Mouse (Mus musculus) heart, postnatal 4 days (tissue): ENCODE data around the gene Slc31a2. TPM values are rescaled to one million over a fixed set of nuclear protein-coding genes. Genes with fewer than 3 reads are reported as not detected.

Experiments
- DNase-seq: peaks from one replicate; pipeline ENCODE4 v3.0.0; 2021
- total RNA-seq, 2 experiments: library from RNA; stranded (reverse); gene quantifications; 2 replicates each; pipeline ENCODE4 v1.2.3; 2021

Slc31a2 gene
- total RNA-seq, 2 experiments from 2014 or later = 7.9 TPM

DNA sequence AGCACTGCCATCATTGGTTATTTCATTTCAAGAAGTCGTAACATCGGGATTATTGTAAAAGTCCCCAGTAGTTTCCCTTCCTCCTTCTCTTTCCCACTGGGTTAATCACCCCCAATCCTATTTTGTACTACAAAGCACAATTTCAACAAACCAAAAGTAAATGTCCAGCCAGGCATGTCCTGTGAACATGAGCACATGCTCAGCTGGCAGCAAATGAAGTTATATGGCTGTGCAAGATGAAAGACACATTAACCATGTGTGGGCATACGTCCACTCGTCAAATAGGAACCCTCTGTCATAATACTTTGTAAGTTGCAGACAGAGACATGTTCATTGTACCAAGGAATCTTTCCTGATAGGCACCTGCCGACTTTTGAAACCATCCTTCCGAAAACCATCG, 20.6 kb downstream of the Slc31a2 start:
- DNase-seq = no peak

DNA sequence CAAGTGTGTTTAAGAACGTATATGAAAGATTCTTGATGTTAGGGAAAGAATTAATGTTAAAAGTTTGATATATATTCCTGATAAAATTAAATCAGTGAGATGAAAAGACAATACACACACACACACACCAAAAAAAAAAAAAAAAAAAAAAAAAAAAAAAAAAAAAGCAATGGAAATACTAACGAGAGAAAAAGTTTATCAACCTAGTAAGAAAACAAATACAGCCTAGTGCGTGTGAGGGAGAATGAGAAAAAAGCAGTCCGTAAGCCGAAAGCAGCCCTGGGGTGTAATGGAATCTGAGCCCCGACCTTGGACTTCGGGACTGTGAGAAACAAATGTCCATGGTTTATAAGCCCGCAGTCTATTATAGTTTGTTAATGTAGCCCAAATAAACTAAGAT, 23.2 kb downstream of the Slc31a2 start:
- peak; percentile 2 for DNase-seq

DNA sequence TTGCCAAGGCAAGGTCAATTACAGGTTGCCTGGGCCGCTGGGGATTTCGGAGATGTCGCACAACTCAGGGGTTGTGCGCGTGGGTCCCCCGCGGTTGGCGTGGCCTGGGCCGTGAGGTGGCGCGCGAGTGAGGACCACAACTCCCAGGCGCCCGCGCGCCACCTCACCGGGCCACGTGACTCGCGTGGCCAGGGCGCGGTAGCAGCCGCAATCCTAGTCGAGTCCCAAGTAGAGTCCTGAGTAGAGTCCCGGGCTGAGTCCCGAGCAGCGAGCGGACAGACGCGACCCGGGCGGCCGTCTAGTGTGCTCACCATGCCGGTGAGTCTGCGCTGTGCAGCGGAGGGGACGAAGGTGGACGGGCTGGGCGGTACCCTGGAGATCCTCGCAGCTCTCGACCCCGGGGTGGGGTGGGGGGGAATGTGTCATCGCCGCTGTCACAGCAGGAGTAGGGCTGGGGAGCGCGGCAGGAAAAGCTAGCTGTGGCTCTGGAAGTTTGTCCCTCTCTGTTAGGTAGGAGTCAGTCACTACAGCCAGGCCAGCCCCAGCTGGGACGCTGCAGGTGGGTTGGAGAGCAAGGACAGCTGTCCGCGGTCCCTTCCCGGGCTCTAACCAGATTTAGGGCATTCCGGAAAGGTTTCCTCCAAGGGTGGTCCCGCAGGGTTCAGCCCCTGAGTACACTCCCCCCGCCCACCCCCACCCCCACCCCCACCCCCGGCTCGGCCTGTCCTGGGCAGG, 24.1 kb downstream of the Slc31a2 start:
- peak; percentile 76 for DNase-seq

DNA sequence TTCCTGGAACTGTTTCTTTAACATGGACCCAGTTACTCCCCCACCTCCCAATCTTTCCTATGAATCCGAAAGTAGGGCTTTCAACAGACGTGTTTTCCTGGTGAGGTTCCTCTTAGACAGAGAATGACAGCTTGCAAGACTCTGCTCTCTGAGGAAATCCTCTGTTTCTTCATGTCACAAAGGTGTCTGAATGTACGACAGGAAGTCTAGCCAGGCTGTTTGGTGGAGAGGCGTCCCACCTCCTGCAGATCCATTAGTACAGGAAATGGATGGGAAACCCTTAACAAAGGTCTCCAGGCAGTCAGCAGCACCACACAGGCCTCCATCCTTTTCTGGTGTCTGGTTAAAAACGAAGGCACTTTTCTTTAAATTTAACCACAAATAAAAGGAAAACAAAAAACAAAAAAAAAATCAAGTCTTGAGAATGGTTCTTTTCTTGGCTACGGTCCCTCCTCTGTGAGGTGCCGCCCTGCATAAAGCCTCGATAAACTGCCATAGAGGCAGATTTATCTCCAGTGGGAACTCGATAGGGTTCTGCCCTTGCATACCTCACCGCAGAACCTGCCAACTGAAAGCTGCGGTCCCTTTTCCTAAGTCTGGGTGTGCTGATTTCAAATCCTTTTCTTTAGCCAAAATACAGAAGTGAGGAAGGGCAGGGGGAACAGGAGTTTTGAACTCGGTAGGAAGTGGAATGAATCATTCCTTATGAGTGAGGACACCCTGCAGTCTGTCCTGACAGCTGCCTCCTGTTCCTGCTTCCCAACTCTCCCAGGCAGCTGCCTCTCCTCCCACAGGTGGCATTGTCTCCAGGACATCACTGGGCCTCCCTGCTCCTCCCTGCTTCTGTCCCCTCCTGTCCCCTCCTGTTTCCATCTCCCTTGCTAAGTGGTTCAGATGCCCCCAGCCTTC, 24.9 kb downstream of the Slc31a2 start:
- peak; percentile 14 for DNase-seq

DNA sequence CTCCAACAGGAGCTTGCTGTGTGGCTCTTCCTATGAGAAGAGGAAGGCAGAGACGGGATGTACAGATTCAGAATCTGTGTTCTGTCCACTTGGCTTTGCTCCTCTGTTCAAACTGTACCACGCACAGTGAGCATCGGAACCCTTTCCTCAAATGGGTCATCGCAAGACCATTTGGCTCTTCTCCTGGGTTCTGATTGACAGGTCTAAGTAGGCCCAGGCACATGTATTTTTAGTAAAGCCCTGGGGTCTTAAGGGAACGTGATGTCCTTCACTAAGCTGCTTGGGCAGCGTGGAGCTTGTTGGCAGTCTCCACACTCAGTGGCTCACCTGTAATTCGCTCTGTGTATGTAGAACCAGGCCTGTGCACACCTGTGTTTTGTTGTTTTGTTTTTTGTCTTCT, 26.9 kb downstream of the Slc31a2 start:
- peak; percentile 3 for DNase-seq

DNA sequence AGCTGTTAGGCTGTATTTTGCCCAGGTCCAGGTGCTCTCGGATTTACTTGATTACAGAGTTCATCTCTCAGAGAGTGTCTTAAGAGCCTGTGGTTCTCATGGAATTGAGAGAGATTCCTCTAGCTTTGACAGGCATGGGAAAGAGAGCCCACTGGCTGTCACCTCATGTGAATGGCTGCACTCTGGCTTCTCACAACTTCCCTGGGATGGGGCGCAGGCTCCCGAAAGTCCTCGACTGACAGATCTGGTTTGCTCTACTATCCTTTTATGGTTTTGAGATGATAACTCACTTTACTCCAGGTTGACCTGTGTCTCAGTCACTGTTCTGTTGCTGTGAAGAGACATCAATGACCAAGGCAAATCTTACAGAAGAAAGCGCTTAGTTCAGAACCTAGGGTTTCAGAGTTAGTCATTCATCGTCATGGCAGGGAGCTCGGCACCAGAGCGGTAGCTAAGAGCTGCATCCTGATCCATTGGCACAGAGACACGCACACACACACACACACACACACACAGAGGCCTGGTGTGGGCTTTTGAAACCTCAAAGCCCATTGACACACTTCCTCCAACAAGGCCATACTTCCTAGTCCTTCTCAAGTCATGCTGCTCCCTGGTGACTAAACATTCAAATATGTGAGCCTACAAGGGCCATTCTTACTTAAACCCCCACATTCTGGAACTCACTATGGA, 28.6 kb downstream of the Slc31a2 start:
- peak; percentile 4 for DNase-seq

DNA sequence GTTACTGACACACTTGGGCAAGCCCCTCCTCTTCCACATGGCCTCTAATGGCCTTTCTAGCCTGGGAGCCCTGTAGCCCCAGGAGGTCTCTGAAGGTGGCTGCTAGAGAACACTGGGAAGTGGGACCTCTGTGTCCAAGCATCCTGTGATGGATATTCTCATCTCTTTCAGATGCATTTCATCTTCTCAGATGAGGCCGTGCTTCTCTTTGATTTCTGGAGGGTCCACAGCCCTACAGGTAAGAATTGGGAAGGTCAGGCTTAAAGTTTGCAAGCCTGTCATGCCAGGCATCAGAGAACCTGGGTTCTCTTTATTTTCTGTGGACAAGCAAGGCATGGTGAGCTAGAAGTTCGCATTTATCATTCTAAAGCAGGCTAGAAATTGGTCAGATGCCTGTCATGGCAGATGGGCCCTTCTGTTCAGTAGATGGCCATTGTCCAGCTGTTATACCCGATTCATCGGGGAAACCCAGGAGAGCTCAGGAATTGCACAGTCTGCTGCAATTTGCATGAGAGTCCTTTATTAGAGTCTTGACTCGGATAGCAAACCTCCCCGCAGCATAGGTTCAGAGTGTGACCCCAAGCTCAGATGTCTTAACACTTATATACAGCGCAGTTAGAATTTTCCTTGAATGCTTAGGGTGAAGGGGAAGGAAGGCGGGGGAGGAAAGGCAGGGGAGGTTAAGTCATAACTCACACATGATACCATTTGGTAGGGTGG, 30.3 kb downstream of the Slc31a2 start:
- DNase-seq = peak; percentile 4

DNA sequence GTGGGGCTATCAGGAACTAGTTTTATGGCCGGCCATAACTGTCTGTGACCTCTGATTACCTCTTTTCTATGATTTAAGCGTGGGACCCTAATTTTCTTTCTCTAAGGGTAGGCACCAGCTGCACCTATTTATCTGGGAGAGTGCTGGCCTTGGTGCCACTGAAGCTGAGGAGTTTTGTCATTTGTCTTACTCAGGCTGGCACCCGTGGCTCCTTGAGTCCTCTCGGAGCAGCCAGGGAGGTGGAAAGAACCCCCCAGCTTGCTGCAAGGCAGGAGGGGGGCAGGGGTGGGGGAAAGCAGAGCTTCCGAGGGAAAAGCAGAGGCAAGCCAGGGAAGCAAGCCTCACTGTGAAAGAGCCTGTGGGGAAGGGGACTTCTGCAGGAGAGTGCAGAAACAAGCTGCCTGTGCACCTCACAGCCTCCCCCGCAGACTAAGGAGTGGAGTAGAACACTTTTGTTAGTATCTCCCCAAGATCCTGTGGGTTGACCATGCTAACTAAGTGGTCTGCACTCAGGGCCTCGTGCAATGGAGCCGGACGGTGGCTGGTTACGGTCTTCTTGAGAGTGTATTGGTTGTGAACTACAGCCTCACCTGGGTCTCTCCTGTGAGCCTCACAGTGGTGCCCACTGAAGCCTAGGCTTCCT, 31.0 kb downstream of the Slc31a2 start:
- DNase-seq = peak; percentile 3

DNA sequence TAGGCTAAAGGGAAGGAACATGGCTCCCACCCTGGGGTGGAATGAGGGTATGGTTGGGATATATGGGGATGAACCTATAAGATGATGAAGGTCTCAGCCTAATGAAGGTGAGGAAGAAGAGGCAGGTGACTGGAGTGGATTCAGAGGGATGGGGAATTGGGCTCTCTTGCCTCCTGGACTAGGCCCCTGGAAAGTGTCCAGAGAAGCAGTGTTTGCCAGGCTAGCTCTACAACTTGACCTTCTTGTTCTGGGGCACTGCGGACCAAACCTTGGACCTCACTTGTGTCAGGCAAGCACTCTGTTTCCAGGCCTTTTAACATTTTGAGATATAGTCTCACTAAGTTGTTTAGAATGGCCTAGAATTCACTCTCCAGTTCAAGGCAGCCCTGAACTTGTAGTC, 32.4 kb downstream of the Slc31a2 start:
- DNase-seq = no peak

DNA sequence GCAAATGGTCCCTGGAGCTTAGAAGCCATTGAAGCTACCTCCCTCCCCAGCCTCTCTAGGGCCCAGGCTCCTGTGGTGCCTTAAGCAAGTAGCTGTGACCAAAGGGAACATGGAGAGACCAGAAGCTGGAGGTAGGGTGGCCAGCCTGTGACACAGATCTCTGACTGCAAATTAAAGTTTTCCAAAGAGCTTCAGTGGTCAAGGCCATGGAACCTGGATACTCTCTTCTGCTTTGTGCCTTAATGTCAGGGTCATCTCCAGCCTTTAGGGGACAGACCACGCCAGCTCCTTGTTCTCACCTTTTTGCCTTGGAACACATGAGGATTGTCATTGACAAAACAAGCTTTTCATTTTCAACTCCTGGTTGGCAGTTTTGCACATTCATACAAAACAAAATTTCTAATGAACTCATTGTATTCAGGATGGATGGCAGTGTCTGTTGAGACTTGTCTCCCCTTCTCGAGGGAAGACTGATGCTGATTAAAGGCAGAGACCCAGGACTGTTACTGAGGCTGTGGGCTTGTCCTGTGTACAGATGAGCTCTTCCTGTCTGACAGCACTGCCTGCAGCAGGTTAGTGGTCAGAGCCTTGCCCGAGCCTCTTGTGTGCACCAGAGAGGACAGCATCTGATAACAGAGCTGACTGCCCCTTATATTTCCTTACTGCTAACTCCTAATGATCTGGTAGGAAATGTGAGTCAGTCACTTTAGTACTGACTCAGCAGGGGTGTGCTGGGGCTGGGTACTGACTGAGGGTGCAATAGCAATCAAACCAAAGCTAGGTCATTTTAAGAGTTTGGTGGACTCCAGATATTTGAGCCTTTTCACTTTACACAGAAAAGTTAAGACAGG, 35.1 kb downstream of the Slc31a2 start:
- no peak for DNase-seq

DNA sequence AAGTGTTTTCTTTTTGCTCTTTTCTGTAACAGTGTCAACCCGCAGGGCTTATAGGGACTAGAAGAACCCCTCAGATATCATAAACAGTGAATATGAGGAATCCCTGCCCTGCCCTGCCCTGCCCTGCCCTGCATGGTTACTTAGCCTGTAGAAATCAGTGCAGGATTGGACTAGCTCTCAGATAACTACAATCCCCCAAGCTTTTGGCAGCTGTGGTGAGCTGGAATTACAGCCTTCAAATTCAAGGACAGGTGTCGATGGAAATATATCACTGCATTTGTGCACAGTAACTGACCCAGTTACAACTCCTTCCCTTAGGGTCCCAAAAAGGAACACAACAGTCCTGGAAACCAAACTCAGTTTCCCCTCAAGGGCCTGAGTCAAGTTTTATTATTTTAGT, 37.6 kb downstream of the Slc31a2 start:
- DNase-seq = no peak

DNA sequence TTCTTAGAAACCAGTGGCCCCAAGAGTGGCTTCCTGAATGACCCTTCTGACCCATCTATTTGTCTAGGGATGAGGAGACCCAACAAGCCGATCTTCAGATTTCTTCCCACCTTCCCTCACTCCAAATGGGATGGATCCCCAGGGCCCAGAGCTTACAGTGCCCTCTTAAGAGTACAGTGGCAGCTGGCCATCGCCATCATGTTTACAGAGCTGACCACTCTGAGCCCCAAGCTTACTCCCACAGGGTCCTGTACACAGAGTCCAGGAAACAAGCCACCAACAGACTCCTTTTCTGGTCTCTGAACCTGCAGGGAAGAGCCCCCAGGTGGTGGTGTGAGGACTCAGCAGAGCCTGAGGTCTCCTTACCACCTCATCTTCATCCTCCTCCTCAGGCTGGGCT, 40.4 kb downstream of the Slc31a2 start:
- DNase-seq = no peak

DNA sequence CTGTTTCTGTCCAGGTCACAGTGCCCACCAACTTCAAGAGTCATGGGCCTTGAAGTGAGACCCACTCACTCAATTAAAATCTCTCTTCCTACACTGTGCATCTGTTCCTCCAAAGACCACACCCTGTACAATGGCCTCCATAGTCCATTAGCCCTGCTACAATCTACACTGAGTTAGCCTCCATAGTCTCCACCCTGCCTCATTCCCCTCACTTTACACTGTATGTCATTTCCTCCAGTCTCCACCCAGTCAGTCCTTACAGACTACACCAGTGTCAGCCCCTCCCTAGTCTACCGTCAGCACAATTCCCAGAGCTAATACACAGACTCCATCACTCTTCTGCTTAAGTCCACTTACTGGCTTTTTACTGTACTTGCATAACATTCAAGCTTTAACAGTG, 40.9 kb downstream of the Slc31a2 start:
- no peak for DNase-seq

DNA sequence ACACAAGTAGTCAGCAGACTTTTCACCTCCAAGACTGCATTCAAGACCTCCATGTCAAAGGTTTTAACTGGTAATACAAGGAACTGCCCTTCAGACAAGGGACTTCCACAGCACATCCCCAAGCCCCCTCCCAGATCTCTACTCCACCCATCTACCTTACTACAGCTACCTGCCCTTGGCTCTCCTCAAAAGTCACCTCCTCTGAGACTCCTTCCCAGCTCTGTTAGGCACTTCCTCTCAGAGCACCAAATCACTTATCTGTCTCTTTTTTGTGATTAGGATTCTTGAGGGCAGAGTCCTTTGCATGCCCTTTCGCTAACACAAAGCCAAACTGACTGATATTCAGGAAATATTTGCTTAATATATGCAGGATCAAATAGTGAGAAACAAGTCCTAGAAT, 43.9 kb downstream of the Slc31a2 start:
- no peak for DNase-seq

DNA sequence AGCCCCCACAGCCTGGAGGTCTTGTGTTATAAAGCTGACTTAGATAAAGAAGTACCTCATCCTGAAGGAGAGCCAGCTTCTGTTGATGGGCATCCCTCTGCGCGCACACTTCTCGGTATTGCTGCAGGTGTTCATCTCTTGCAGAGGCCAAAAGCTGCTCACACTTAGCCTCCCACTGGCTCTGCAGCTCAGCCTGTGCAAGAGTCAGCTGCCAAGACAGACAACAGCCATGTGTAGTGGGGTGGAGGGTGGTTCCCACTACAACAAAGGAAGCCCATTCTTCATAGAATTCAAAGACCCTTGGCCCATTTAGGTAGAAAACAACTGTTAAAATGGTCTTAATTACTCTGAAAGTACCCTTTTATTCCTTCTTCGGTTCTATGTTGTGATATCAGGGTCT, 44.5 kb downstream of the Slc31a2 start:
- DNase-seq = no peak

DNA sequence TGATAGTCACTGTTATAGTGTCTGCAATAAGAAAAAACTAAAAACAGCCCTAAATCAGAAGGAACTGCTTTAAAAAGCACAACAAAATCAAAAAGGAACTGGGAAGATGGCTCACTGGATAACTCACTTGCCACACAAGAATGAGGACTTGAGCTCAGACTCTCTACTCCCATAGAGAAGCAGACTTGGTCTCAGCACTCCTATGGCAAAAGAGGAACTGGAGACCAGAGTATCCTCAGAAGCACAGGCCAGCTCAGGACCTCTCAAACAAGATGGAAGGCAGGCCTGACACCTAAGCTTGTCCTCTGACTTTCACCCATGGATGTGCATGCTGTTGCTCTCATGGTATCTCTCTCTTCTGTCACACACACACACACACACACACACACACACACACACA, 46.0 kb downstream of the Slc31a2 start:
- no peak for DNase-seq

DNA sequence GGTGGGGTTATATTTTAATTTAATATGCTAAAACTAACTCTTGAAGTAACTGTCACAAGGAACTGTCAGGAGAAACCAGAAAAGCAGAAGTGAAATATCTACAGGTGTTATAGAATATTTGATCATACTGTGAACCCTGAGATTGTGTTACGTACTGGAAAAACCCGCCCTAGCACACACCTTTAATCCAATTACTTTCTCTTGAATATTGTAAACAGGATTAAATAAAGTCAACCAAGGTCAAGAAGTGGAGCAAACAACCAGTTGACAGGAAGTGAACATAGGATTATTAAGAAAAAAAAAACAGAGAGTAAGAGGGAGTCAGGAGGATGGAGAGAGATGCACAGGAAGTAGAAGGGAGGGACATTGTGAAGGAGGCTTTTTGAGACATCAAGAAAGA, 50.5 kb downstream of the Slc31a2 start:
- no peak for DNase-seq

DNA sequence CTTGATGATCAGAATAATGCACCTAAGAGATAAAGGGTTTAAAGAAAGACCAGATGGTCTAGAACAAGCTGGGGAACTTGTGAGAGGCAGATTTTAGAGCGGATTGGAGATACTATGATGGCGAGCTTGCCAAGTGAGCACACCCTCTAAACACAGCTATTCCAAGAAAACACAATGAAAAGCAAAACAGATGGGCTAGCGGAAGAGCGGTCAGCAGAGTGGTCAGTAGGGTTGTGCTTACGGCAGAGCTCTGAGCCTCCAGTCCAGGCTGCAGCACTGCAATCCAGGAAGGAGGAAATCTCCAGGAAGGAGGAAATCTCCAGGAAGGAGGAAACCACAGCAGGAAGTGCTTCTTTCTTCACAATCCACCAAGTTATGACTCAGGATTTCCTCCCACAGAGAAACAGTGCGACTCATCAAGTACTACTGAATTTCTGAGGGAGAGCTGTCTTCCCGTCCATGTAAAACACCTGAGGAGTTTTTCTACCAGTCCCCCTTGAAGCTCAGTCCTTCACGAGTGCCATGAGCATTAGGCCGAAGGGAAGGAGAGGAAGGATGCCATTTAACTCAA, 51.4 kb downstream of the Slc31a2 start:
- no peak for DNase-seq

DNA sequence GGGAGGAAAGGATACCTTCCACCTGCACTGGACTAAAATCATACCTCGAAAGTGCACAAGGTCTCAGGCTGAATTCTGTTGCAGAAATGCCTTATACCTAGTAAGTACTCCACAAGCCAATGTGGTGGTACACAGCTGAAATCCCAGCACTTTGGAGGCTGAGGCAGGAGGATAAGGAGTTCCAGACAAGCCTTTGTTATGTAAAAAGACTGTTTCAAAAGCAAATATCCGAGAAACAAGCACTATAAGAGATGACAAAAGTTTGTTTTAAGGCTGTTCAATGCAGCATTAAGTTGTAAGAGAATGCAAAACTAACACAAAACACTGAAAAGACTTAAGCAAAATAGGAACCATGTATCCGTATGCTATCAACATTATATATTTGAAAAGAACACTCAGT, 52.2 kb downstream of the Slc31a2 start:
- no peak for DNase-seq

DNA sequence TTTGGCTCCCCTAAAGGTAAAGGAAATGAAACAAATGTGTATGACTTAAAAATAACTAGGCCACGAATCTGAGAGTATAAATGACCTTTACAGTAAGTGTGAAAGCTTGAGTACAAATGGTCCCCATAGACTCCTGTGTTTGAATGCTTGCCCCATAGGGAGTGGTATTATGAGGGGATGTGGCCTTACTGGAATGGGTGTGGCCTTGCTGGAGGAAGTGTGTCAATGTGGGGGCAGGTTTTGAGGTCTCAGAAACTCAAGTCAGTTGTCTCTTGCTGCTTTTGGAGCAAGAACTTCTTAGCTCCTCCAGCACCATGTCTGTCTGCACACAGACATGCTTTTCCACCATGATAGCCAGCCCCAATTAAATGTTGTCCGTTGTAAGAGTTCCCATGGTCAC, 54.1 kb downstream of the Slc31a2 start:
- no peak for DNase-seq

DNA sequence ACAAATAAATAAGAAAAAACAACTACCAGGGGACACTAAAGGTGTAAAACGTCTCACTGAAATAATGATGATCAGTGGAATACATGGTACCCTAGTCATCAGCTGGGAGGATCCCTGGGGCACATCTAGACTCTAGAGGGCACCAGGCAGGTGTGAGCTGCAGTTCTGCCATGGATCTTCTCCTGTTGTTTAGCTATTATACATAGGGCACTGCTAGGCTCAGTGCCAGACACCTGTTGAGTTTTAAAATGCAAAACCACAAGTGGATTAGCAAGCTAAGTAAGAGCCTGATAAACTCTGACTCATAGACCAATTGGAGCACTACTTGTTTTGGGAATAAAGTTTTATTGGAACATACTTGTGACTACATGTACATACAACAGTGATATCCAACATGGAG, 55.9 kb downstream of the Slc31a2 start:
- no peak for DNase-seq
